Mouse (Mus musculus): ENCODE measurements around the gene Fgfr2. TPM values are rescaled to one million over a fixed set of nuclear protein-coding genes. Genes with fewer than 3 reads are reported as not detected.

Gene Fgfr2
- polyA plus RNA-seq, 1 experiment from 2014 or later = 18.5 TPM

DNA sequence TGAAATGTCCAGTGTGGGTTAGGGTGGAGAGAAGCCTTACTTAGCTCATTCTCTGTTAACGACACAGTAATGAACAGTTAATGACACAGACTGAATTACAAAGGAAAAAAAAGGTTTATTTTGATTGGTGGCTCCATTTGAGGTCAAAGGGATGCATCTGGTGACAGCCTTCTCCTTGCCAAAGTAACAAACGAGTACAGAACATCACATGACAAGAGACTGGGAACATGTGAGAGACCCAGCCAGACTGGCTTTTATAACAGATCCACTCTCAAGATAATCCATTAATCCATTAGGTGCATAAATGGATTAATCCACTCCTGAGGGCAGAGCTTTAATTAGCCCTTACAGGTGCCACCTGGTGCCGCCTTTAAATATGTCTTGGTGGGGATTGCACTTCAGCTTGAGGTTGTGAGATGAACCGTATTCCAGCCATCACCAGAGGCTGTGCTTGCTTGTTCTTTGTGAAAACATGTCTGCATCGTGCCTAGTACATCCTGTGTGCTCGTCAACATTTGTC lies 2470.1 kb downstream of the Fgfr2 start:
- WGBS (ENCODE audit: insufficient replicate concordance) = 65% methylated on average over 6 of the region's 6 CpGs
- Histone ChIP-seq H3K27me3 (replicated peaks) (no peaks in the 10 kb centered on the region), H3K4me1 (peaks cover 20% of the 10 kb centered on the region), H3K27ac (no peak overlapping the region), H3K36me3 (no peaks in the 10 kb centered on the region), H3K4me2 (no peak overlapping the region), H3K9me3 (replicated peaks) (no peaks in the 10 kb centered on the region), H3K9ac (no peak overlapping the region), H3K4me3 (no peak overlapping the region)
- ATAC-seq = no peak

- Histone ChIP-seq H3K4me2 (no peak overlapping the region), H3K9me3 (replicated peaks) (no peaks in the 10 kb centered on the region), H3K27ac (no peak overlapping the region), H3K36me3 (no peaks in the 10 kb centered on the region), H3K4me1 (peaks cover 35% of the 10 kb centered on the region), H3K4me3 (no peak overlapping the region), H3K9ac (no peak overlapping the region), H3K27me3 (replicated peaks) (no peaks in the 10 kb centered on the region)
- ATAC-seq = no peak
- WGBS (ENCODE audit: insufficient replicate concordance) = 77% methylated on average over 5 of the region's 5 CpGs
Observed at GRCm38 (mm10) chr7:130650621-130651020, 2472.5 kb downstream of the Fgfr2 start.

- Histone ChIP-seq H3K4me2 (no peak overlapping the region), H3K4me1 (peaks cover 29% of the 10 kb centered on the region), H3K27ac (no peak overlapping the region), H3K4me3 (no peak overlapping the region), H3K9me3 (replicated peaks) (no peaks in the 10 kb centered on the region), H3K27me3 (replicated peaks) (no peaks in the 10 kb centered on the region), H3K9ac (no peak overlapping the region), H3K36me3 (no peaks in the 10 kb centered on the region)
- ATAC-seq = no peak
- 43% methylated on average over 7 of the region's 7 CpGs for WGBS (ENCODE audit: insufficient replicate concordance)
Observed at GRCm38 (mm10) chr7:130649257-130649656, 2473.9 kb downstream of the Fgfr2 start.

DNA sequence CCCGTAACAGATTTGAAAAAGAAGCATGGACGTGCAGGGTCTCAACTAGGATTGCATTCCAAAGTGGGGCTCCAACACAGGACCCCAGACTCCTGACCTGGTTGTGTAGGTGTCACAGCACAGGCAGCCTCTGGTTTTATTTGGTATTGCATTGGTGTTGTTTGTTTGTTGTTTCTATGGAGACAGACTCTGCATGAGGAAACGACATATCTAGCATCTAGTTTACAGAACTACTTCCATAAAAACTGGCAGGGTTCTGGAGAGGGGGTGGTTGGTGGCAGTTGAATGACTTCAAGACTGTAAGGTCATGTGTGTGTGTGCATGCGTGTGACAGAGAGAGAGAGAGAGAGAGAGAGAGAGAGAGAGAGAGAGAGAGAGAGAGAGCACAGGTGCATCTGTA lies 2475.1 kb downstream of the Fgfr2 start:
- Histone ChIP-seq H3K27me3 (replicated peaks) (no peaks in the 10 kb centered on the region), H3K4me3 (no peak overlapping the region), H3K27ac (no peak overlapping the region), H3K9me3 (replicated peaks) (no peaks in the 10 kb centered on the region), H3K36me3 (no peaks in the 10 kb centered on the region), H3K4me1 (peaks cover 27% of the 10 kb centered on the region), H3K9ac (no peak overlapping the region), H3K4me2 (no peak overlapping the region)
- WGBS (ENCODE audit: insufficient replicate concordance) = 55% methylated on average over 4 of the region's 4 CpGs
- ATAC-seq = no peak

GRCm38 (mm10) chr7:130646762-130647139 lies 2476.4 kb downstream of the Fgfr2 start:
- peaks cover 27% of the 10 kb centered on the region for H3K4me1 ChIP-seq
- no peaks in the 10 kb centered on the region for H3K27me3 ChIP-seq (replicated peaks)
- H3K9ac ChIP-seq = peak overlapping the region; percentile 67
- H3K4me3 ChIP-seq = peak overlapping the region; percentile 64
- peak overlapping the region; percentile 90 for H3K4me2 ChIP-seq
- peak overlapping the region; percentile 76 for H3K27ac ChIP-seq
- WGBS (ENCODE audit: insufficient replicate concordance) = 1% methylated on average over 18 of the region's 18 CpGs
- H3K36me3 ChIP-seq = no peaks in the 10 kb centered on the region
- ATAC-seq = peak; percentile 56
- no peaks in the 10 kb centered on the region for H3K9me3 ChIP-seq (replicated peaks)

DNA sequence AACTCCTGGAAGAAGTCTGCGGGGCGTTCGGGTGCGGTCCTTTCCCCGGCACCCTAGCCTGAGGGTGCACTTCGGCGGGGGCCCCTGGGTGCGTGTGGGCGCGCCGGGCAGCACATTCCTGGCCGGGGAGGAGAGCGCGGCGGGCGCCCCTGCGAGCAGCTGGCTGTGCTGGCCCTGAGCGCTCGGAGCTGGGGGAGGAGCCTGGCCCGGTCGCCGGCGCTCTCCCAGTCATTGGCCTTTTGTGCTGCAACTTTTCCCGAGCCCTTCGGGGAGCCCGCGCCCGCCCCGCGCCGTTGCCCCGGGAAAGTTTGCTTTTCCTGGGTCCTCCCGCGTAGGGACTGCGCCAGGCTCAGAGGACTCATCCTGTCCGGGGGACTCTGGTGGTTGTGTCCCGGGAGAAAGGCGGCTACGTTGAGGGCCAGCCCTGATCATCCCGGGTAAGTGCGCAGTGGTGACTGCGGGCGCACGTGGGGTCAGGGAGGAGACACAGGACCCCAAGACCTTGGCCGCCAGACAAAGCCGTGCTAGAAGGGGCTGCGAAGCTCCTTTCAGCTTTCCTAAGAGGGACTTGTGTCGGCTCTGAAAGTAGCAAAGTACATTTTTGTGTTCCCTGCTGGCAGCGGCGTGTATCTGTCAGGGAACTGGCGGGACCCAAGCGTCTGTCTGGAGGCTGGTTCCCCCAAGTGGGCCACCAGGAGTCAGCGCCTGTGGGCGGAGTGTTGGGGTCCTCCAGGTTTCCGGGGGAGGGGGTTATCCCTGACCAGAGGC lies 2477.0 kb downstream of the Fgfr2 start:
- H3K4me3 ChIP-seq = peak overlapping the region; percentile 64
- no peaks in the 10 kb centered on the region for H3K36me3 ChIP-seq
- ATAC-seq = peak; percentile 80
- H3K9ac ChIP-seq = peak overlapping the region; percentile 67
- H3K9me3 ChIP-seq (replicated peaks) = no peaks in the 10 kb centered on the region
- peaks cover 27% of the 10 kb centered on the region for H3K4me1 ChIP-seq
- WGBS (ENCODE audit: insufficient replicate concordance) = under 1% methylated on average over 50 of the region's 55 CpGs
- H3K27me3 ChIP-seq (replicated peaks) = no peaks in the 10 kb centered on the region
- H3K4me2 ChIP-seq = peak overlapping the region; percentile 90
- H3K27ac ChIP-seq = peak overlapping the region; percentile 76

GRCm38 (mm10) chr7:130645332-130645993 lies 2477.7 kb downstream of the Fgfr2 start:
- Histone ChIP-seq H3K9ac (peak overlapping the region; percentile 67), H3K27me3 (replicated peaks) (no peaks in the 10 kb centered on the region), H3K27ac (peak overlapping the region; percentile 76), H3K4me2 (peak overlapping the region; percentile 90), H3K36me3 (no peaks in the 10 kb centered on the region), H3K9me3 (replicated peaks) (no peaks in the 10 kb centered on the region), H3K4me1 (peaks cover 27% of the 10 kb centered on the region), H3K4me3 (peak overlapping the region; percentile 64)
- 9% methylated on average over 15 of the region's 15 CpGs for WGBS (ENCODE audit: insufficient replicate concordance)
- ATAC-seq = peak; percentile 40

GRCm38 (mm10) chr7:130640681-130641080 lies 2482.5 kb downstream of the Fgfr2 start:
- Histone ChIP-seq H3K9me3 (replicated peaks) (no peaks in the 10 kb centered on the region), H3K36me3 (no peaks in the 10 kb centered on the region), H3K4me1 (peaks cover 7% of the 10 kb centered on the region), H3K9ac (no peak overlapping the region), H3K4me2 (no peak overlapping the region), H3K27me3 (replicated peaks) (no peaks in the 10 kb centered on the region), H3K27ac (no peak overlapping the region), H3K4me3 (no peak overlapping the region)
- 73% methylated on average over 9 of the region's 9 CpGs for WGBS (ENCODE audit: insufficient replicate concordance)
- ATAC-seq = no peak

- 46% methylated on average over 6 of the region's 6 CpGs for WGBS (ENCODE audit: insufficient replicate concordance)
Observed at GRCm38 (mm10) chr7:130637811-130638210, 2485.3 kb downstream of the Fgfr2 start.

GRCm38 (mm10) chr7:130636902-130637301 lies 2486.2 kb downstream of the Fgfr2 start:
- 72% methylated on average over 4 of the region's 4 CpGs for WGBS (ENCODE audit: insufficient replicate concordance)
- H3K27me3 ChIP-seq (replicated peaks) = no peaks in the 10 kb centered on the region
- 0 out of 2 replicates have a peak, but pooled peaks cover 1% of the 10 kb centered on the region for H3K4me1 ChIP-seq
- H3K4me3 ChIP-seq = no peak overlapping the region
- H3K9ac ChIP-seq = no peak overlapping the region
- ATAC-seq = no peak
- no peaks in the 10 kb centered on the region for H3K9me3 ChIP-seq (replicated peaks)
- H3K27ac ChIP-seq = no peak overlapping the region
- H3K4me2 ChIP-seq = no peak overlapping the region
- H3K36me3 ChIP-seq = no peaks in the 10 kb centered on the region

More at GRCm38 (mm10) chr7:130637811-130638210, 2485.3 kb downstream of the Fgfr2 start:
- no peak for ATAC-seq
- Histone ChIP-seq H3K4me3 (no peak overlapping the region), H3K27me3 (replicated peaks) (no peaks in the 10 kb centered on the region), H3K9me3 (replicated peaks) (no peaks in the 10 kb centered on the region), H3K36me3 (no peaks in the 10 kb centered on the region), H3K27ac (no peak overlapping the region), H3K4me1 (no peaks in the 10 kb centered on the region), H3K4me2 (no peak overlapping the region), H3K9ac (no peak overlapping the region)

GRCm38 (mm10) chr7:130636274-130636673 lies 2486.9 kb downstream of the Fgfr2 start:
- no peaks in the 10 kb centered on the region for H3K9me3 ChIP-seq (replicated peaks)
- no peak overlapping the region for H3K4me2 ChIP-seq
- ATAC-seq = no peak
- 72% methylated on average over 3 of the region's 3 CpGs for WGBS (ENCODE audit: insufficient replicate concordance)
- H3K27me3 ChIP-seq (replicated peaks) = no peaks in the 10 kb centered on the region
- H3K4me3 ChIP-seq = no peak overlapping the region
- no peak overlapping the region for H3K9ac ChIP-seq
- H3K27ac ChIP-seq = no peak overlapping the region
- H3K4me1 ChIP-seq = 0 out of 2 replicates have a peak, but pooled peaks cover 6% of the 10 kb centered on the region
- H3K36me3 ChIP-seq = no peaks in the 10 kb centered on the region

- H3K9ac ChIP-seq = no peak overlapping the region
- 0 out of 2 replicates have a peak, but pooled peaks cover 6% of the 10 kb centered on the region for H3K4me1 ChIP-seq
- H3K4me2 ChIP-seq = no peak overlapping the region
- H3K36me3 ChIP-seq = no peaks in the 10 kb centered on the region
- H3K9me3 ChIP-seq (replicated peaks) = no peaks in the 10 kb centered on the region
- H3K27me3 ChIP-seq (replicated peaks) = no peaks in the 10 kb centered on the region
- H3K4me3 ChIP-seq = no peak overlapping the region
- 51% methylated on average over 7 of the region's 7 CpGs for WGBS (ENCODE audit: insufficient replicate concordance)
- no peak overlapping the region for H3K27ac ChIP-seq
- ATAC-seq = no peak
Observed at GRCm38 (mm10) chr7:130635212-130635611, 2487.9 kb downstream of the Fgfr2 start.

Data from liver, embryonic 12.5 days (tissue).